10 mouse cellular contexts compared by ENCODE assay signal in genomic region chr12:79898198-79898930, GRCm38 (mm10).
DNase-seq lines count a peak whose midpoint lies in the region; ATAC-seq and TF ChIP-seq lines count a peak whose summit lies in the region.
"Had no signal": no experiment of that assay in that cellular context is flagged by ENCODE, and none has a peak within 500 bp of the region (broad histone marks: within the 10 kb centered on the region; RNA-seq: fewer than 3 reads in every experiment).

No protein-coding gene starts in this region.

- peaks cover 20% of the 10 kb centered on the region for H3K4me1 ChIP-seq in forebrain, embryonic 11.5 days (replicated peaks; ENCODE audit: control insufficient read depth, insufficient read depth, low read length)
- 0 out of 2 replicates have a peak, but pooled peaks cover 5% of the 10 kb centered on the region for H3K4me1 ChIP-seq in forebrain, postnatal 0 days (ENCODE audit: insufficient read depth)
- peaks cover 7% of the 10 kb centered on the region; the same call in 1 of the 2 replicates for H3K4me1 ChIP-seq in spleen, adult 2 months (ENCODE audit: control insufficient read depth, insufficient read depth, insufficient read length)
- H3K4me1 ChIP-seq in stomach, postnatal 0 days (replicated peaks; ENCODE audit: control insufficient read depth, insufficient read depth) = peaks cover 6% of the 10 kb centered on the region; the same call in 1 of the 2 replicates

- no peaks in the 10 kb centered on the region; the same call in 1 of the 2 replicates for H3K27me3 ChIP-seq in forebrain, embryonic 11.5 days (ENCODE audit: control insufficient read depth, insufficient read depth, low read length)
- H3K27me3 ChIP-seq in forebrain, postnatal 0 days (ENCODE audit: insufficient read depth, low read length) = no peaks in the 10 kb centered on the region
- H3K27me3 ChIP-seq in spleen, adult 2 months (ENCODE audit: control insufficient read depth, insufficient read depth, low read length) = no peaks in the 10 kb centered on the region
- H3K27me3 ChIP-seq in stomach, postnatal 0 days (ENCODE audit: control insufficient read depth, insufficient read depth, low read length) = no peaks in the 10 kb centered on the region
- H3K27me3 ChIP-seq: liver, embryonic 15.5 days had no signal

- TF ChIP-seq POLR2A in spleen, adult 2 months (IDR thresholded peaks at IDR 0.05; ENCODE audit: low read depth, low read length) = no peak

- H3K27ac ChIP-seq in forebrain, embryonic 11.5 days (ENCODE audit: low read depth, low read length) = peak overlapping the region; percentile 19; the same call in 1 of the 2 replicates
- H3K27ac ChIP-seq in forebrain, postnatal 0 days (ENCODE audit: low read depth, low read length) = no peak overlapping the region
- H3K27ac ChIP-seq in spleen, adult 2 months (ENCODE audit: insufficient read depth, low read length) = peak overlapping the region; percentile 36; the same call in 1 of the 2 replicates
- peak overlapping the region; percentile 65 for H3K27ac ChIP-seq in stomach, postnatal 0 days (replicated peaks)
- H3K27ac ChIP-seq: liver, embryonic 15.5 days had no signal

- no peak overlapping the region for H3K4me3 ChIP-seq in forebrain, embryonic 11.5 days (ENCODE audit: low read depth, low read length)
- H3K4me3 ChIP-seq in forebrain, postnatal 0 days (ENCODE audit: low read depth, low read length) = no peak overlapping the region
- no peak overlapping the region for H3K4me3 ChIP-seq in spleen, adult 2 months (ENCODE audit: extremely low read depth, insufficient read depth, insufficient read length)
- no peak overlapping the region for H3K4me3 ChIP-seq in stomach, postnatal 0 days (ENCODE audit: low read depth, low read length)
- H3K4me3 ChIP-seq: liver, embryonic 15.5 days had no signal

- no peaks in the 10 kb centered on the region for H3K36me3 ChIP-seq in forebrain, embryonic 11.5 days (ENCODE audit: control insufficient read depth, insufficient read depth, low read length)
- H3K36me3 ChIP-seq in forebrain, postnatal 0 days (ENCODE audit: insufficient read depth) = no peaks in the 10 kb centered on the region
- H3K36me3 ChIP-seq in spleen, adult 2 months (ENCODE audit: control insufficient read depth, insufficient read depth, low read length) = no peaks in the 10 kb centered on the region
- H3K36me3 ChIP-seq in stomach, postnatal 0 days (ENCODE audit: control insufficient read depth, insufficient read depth, low read length) = no peaks in the 10 kb centered on the region
- H3K36me3 ChIP-seq: liver, embryonic 15.5 days had no signal

- no peak overlapping the region for H3K4me2 ChIP-seq in forebrain, embryonic 11.5 days (ENCODE audit: low read depth, low read length, severe bottlenecking)
- no peak overlapping the region for H3K4me2 ChIP-seq in forebrain, postnatal 0 days (ENCODE audit: low read depth)
- H3K4me2 ChIP-seq in stomach, postnatal 0 days (replicated peaks; ENCODE audit: low read depth) = no peak overlapping the region
- H3K4me2 ChIP-seq: liver, embryonic 15.5 days had no signal

- DNase-seq in forebrain, embryonic 11.5 days (ENCODE audit: low spot score) = no peak
- no peak for DNase-seq in forebrain, postnatal 0 days
- DNase-seq in spleen, adult 2 months (ENCODE audit: low read depth in 1 of 2, low spot score in 2 of 2) = no peak
- no peak for DNase-seq in spleen, adult 12 weeks (ENCODE audit: low spot score)
- DNase-seq in kidney, postnatal 10 days = peak; percentile 72
- peak; percentile 58 for DNase-seq in stomach, postnatal 0 days (ENCODE audit: low spot score)
- no peak for DNase-seq in right cerebral cortex, adult 2 months (ENCODE audit: low spot score in 2 of 2)
- no peak for DNase-seq in cerebellum, postnatal 4 days (ENCODE audit: low spot score in 2 of 2)
- DNase-seq: cerebellum, adult 8-10 months had no signal

- peak; percentile 53; the same call in 1 of the 2 replicates for ATAC-seq in forebrain, embryonic 11.5 days (replicated peaks; ENCODE audit: low FRiP score)
- ATAC-seq in forebrain, postnatal 0 days = no peak
- ATAC-seq in stomach, postnatal 0 days (ENCODE audit: low FRiP score, low TSS enrichment) = peak; percentile 58

- no peak for TF ChIP-seq CTCF in forebrain, postnatal 0 days (IDR thresholded peaks at IDR 0.05; ENCODE audit: low read depth)
- TF ChIP-seq CTCF in spleen, adult 2 months (IDR thresholded peaks at IDR 0.05; ENCODE audit: extremely low read depth, insufficient read depth, insufficient read length, insufficient replicate concordance) = no peak
- no peak for TF ChIP-seq CTCF in stomach, postnatal 0 days (IDR thresholded peaks at IDR 0.05; ENCODE audit: low read depth)

- no peak for TF ChIP-seq EP300 in stomach, postnatal 0 days (optimal IDR thresholded peaks at IDR 0.05)

- WGBS in forebrain, embryonic 11.5 days = 20% methylated on average over 12 of the region's 12 CpGs
- WGBS in forebrain, postnatal 0 days = 20% methylated on average over 12 of the region's 12 CpGs
- WGBS in spleen, adult 2 months = 25% methylated on average over 12 of the region's 12 CpGs
- 18% methylated on average over 12 of the region's 12 CpGs for WGBS in stomach, postnatal 0 days

- peak overlapping the region; percentile 20; the same call in 1 of the 2 replicates for H3K9ac ChIP-seq in forebrain, embryonic 11.5 days (ENCODE audit: low read length)
- H3K9ac ChIP-seq in forebrain, postnatal 0 days = no peak overlapping the region
- H3K9ac ChIP-seq in stomach, postnatal 0 days (ENCODE audit: low read length) = no peak overlapping the region
- H3K9ac ChIP-seq: liver, embryonic 15.5 days had no signal

- peaks cover 5% of the 10 kb centered on the region; the same call in 1 of the 2 replicates for H3K9me3 ChIP-seq in forebrain, embryonic 11.5 days (ENCODE audit: control insufficient read depth, low read length)
- no peaks in the 10 kb centered on the region for H3K9me3 ChIP-seq in forebrain, postnatal 0 days (ENCODE audit: low read length)
- no peaks in the 10 kb centered on the region for H3K9me3 ChIP-seq in stomach, postnatal 0 days (ENCODE audit: control insufficient read depth, low read length)
- H3K9me3 ChIP-seq: liver, embryonic 15.5 days had no signal

Comparison
In these comparisons a context has a peak if more than half of its experiments do, and no peak if none do; other contexts are left out.
1. DNase-seq: peak in kidney, postnatal 10 days (single experiment) and stomach, postnatal 0 days (single experiment); none in forebrain, embryonic 11.5 days (single experiment), forebrain, postnatal 0 days (single experiment), spleen, adult 2 months (0 of 2), spleen, adult 12 weeks (single experiment), right cerebral cortex, adult 2 months (0 of 2) and cerebellum, postnatal 4 days (0 of 2).